Mouse (Mus musculus) thymus, postnatal 4 days (tissue): ENCODE data around the gene Srsf9.
A peak's percentile ranks its signal among the peaks of the same experiment; 100 is the strongest.
"Not testable (repeated sequence)": the region's sequence is repeated elsewhere in the genome, so short reads cannot be mapped to it uniquely, and the experiment has no call there.

Experiments
- DNase-seq: peaks from one replicate; pipeline ENCODE4 v3.0.0; 2021

Gene Srsf9

GRCm38 (mm10) chr5:115375436-115375835 is 48.5 kb downstream of the Srsf9 start:
- DNase-seq: peak; percentile 24

DNA sequence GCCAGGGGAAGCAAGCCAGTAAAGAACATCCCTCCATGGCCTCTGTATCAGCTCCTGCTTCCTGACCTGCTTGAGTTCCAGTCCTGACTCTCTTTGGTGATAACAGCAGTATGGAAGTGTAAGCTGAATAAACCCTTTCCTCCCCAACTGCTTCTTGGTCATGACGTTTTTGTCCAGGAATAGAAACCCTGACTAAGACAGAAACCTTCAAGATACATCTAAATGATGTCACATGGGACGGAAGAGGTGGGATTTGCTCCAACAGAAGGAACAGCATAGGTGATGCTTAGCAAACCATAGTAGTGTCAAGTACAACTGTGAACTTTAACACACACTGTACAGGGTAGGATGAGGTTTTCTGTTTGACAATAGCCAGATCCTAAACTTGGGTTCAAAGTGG is 51.9 kb downstream of the Srsf9 start:
- not testable (repeated sequence) for DNase-seq
